Mouse (Mus musculus) left cerebral cortex, postnatal 14 days (tissue): ENCODE results near the gene Isl1. TPM values are rescaled to one million over a fixed set of nuclear protein-coding genes. Genes with fewer than 3 reads are reported as not detected.

Experiments used
- DNase-seq, 2 experiments: peaks; one replicate each; pipeline ENCODE4 v3.0.0; 2021 to 2022; ENCODE audit warnings: low spot score in 2 of 2, mixed read lengths in 1 of 2
- intact Hi-C: fragments of 180-260 bp; cut with DNase I; formaldehyde crosslinking; loops from one replicate; pipeline ENCODE4 v1.15.1; 2025
- total RNA-seq, 2 experiments: library from RNA; stranded (reverse); gene quantifications; 2 replicates each; pipeline ENCODE4 v1.2.3; 2021

Gene Isl1
- total RNA-seq, 2 experiments from 2014 or later, result 0.62 to 2.5 TPM

GRCm38 (mm10) chr13:116297048-116297811 lies 12.3 kb downstream of the Isl1 start:
- DNase-seq, result no peak
- intact Hi-C loops, result no loop called here

DNA sequence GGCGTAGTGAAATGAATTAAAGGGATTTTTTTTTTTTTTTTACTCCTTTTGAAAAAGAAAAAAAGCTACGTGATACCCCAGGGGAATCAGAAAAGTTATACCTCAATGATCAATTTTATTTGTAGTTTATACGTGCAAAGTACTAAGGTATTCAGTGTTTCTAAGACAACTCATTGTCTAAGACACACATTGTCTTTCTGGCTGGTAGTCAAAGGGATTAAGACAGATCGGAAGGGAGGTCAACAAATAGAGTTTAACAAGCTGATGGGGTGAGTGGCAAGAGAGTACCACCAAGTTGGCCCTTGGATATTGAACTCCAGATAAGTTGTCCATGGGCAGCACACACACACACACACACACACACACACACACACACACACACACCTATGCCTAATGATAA lies 14.1 kb downstream of the Isl1 start:
- intact Hi-C loops, result no loop called here
- no peak for DNase-seq

DNA sequence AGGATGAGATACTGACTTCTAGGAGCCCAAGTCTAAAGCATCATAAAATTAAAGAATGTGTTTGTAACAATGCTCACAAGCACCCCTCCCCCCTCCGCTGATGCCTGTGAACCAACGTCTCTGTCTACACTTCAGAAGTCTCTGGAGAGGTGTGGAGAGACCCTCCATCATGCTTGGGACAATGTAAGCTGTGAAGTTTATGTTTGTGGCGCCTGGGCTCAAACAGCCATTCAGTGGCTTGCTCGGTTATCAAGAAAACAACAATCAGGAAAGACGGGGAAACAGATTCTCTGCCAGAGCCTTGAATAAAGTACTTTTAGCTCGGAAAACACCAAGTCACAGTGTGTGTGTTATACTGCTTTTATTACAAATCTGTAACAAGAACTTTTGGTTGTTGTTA lies 14.8 kb downstream of the Isl1 start:
- no peak for DNase-seq
- intact Hi-C loops, result no loop called here

DNA sequence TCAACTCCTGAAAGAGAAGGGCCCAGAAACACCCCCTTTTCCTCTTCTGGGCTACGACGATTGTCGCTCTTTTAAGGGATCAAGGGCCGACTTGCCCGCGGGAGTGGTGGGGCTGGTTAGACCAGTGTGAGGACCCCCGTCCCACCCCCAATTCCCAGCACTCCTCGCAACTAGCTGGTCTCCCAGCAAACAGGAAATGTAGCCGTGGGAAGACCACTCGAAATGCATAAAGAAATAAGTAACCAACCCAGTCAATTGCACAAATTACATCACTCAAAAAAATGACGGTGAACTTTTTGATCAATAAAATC lies 15.4 kb downstream of the Isl1 start:
- intact Hi-C loops, result no loop called here
- no peak for DNase-seq

DNA sequence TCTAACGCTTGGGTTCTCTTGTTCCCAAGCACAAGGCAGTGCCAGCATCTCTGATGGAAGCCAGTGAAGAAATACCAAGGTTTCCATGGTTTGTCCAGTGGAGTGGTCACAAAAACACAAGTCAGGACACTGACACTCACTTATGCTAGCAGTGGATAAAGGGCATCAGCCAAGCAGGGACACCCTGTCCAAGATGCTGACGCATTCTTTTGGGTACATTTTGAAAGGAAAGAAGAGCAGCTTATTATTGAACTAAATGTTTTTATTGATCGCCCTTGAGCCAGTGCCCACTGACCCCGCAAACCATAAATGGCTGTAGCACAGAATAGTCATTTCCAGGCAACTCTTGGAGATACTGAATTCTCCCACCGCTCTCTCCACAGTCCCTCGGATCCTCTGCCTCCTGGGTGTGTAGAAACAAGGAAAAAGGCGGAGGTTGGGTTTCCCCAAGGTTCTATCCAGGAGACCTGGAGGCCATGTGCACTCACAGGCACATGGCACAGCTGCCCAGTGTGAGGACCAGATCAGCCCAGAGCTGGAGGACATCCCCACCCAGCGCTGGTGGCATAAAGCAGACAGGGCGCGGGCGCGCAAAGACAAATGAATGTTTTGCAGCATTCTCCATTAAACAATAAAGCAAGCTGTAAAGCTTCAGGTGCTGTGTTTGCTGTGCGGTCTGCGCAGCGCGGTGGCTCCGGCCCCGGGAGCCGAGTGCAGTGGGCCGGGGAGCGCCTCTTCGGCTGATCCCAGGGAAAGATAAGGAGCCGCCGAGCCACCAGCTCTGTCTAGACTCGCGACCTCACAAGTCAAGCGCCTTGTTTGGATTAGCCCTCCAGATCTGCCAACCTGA lies 16.0 kb downstream of the Isl1 start:
- intact Hi-C loops, result no loop called here
- DNase-seq, result no peak

DNA sequence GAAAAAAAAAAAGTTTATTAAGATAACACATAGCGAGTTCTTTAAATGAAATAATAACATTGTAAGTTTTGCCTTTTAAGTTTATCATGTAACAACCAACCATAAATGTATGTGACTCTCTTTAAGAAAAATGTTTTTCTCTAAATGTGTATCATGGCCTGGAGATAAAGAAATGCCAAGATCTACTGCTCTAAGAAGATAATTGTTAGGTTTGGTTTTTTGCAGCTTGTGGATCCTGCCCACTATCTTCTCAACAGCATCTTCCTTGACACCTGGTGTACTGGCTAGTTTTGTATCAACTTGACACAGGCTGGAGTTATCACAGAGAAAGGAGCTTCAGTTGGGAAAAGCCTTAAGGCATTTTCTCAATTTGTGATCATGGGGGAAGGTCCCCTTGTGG lies 19.8 kb downstream of the Isl1 start:
- intact Hi-C loops, result no loop called here

DNA sequence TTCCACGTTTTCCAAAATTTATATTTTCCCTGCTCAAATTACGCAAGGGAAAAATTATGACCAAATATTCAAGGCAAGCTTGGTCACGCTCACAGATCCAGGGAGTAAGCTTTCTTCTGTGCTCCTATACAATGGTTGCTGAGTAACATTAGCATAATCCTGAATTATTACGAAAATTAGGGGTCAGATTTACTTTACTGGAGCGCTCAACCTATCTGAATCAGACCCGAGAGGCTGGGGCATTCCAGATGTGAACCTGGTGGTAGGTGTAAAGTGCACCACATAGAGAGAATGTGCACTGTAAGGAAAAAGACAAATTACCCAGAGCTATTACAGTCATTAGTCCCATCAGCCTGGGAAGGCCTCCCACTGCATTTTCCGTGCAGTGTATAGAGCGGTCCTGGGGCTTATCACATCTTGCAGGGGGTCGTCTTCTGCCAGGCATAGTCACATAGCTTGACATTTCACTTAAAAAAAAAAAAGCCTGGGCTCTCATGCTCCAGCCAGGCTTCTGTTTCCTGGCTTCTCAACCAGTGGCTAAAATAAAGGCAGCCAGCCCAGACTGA lies 30.2 kb downstream of the Isl1 start:
- intact Hi-C loops, result no loop called here

More for the DNA sequence above, 19.8 kb downstream of the Isl1 start:
- DNase-seq, result no peak

More for the DNA sequence above, 30.2 kb downstream of the Isl1 start:
- DNase-seq, result no peak
